Mouse (Mus musculus) thymus, adult 2 months (tissue): Measurements from ENCODE around the gene Mybph.

Experiments used
- CTCF ChIP-seq: fragments of 200-500 bp; IDR thresholded peaks from 2 replicates; pipeline ENCODE4 v1.5.1; 2012; ENCODE audit warnings: mild to moderate bottlenecking, control low read depth, low read length, moderate library complexity, borderline replicate concordance; ENCODE audit not compliant: control insufficient read depth, poor library complexity, insufficient read depth; ENCODE audit errors: extremely low read depth
- POLR2A ChIP-seq: fragments of 200-500 bp; IDR thresholded peaks from 2 replicates; pipeline ENCODE4 v1.6.1; 2012; ENCODE audit warnings: mild to moderate bottlenecking, low read length, control low read depth, moderate library complexity; ENCODE audit not compliant: control insufficient read depth, poor library complexity, insufficient read depth; ENCODE audit errors: extremely low read depth

- no peak for TF ChIP-seq CTCF
- TF ChIP-seq POLR2A = no peak
These were observed 24.7 kb downstream of the Mybph start for GRCm38 (mm10) chr1:134217942-134218341.
